Mouse (Mus musculus): ENCODE data around the gene Gm45021.

The Gm45021 gene

GRCm38 (mm10) chr6:48647611-48648010 lies 58.2 kb downstream of the Gm45021 start:
- no peak for DNase-seq (ENCODE audit: low spot score in 2 of 2)

GRCm38 (mm10) chr6:48648779-48649178 lies 59.4 kb downstream of the Gm45021 start:
- no peak for DNase-seq (ENCODE audit: low spot score in 2 of 2)

GRCm38 (mm10) chr6:48650041-48650440 lies 60.6 kb downstream of the Gm45021 start:
- DNase-seq (ENCODE audit: low spot score in 2 of 2), result no peak

GRCm38 (mm10) chr6:48658721-48659120 lies 69.3 kb downstream of the Gm45021 start:
- DNase-seq (ENCODE audit: low spot score in 2 of 2), result no peak
